Mouse (Mus musculus): ENCODE data around the gene Pappa.

Gene Pappa

GRCm38 (mm10) chr4:65272295-65272694, 148.3 kb downstream of the Pappa start:
- DNase-seq (ENCODE audit: low spot score in 2 of 2): no peak

- DNase-seq (ENCODE audit: low spot score in 2 of 2): no peak
Observed at GRCm38 (mm10) chr4:65273299-65273851, 149.4 kb downstream of the Pappa start.

GRCm38 (mm10) chr4:65278451-65279271, 154.7 kb downstream of the Pappa start:
- DNase-seq (ENCODE audit: low spot score in 2 of 2): no peak

- DNase-seq (ENCODE audit: low spot score in 2 of 2): no peak
Observed at GRCm38 (mm10) chr4:65279272-65279653, 155.3 kb downstream of the Pappa start.

- no peak for DNase-seq (ENCODE audit: low spot score in 2 of 2)
Observed at GRCm38 (mm10) chr4:65279979-65280677, 156.2 kb downstream of the Pappa start.

GRCm38 (mm10) chr4:65280888-65281287, 156.9 kb downstream of the Pappa start:
- DNase-seq (ENCODE audit: low spot score in 2 of 2): no peak

- no peak for DNase-seq (ENCODE audit: low spot score in 2 of 2)
Observed at GRCm38 (mm10) chr4:65283611-65284010, 159.6 kb downstream of the Pappa start.

GRCm38 (mm10) chr4:65285165-65285564, 161.2 kb downstream of the Pappa start:
- no peak for DNase-seq (ENCODE audit: low spot score in 2 of 2)

GRCm38 (mm10) chr4:65289247-65289646, 165.3 kb downstream of the Pappa start:
- DNase-seq (ENCODE audit: low spot score in 2 of 2): no peak

- DNase-seq (ENCODE audit: low spot score in 2 of 2): no peak
Observed at GRCm38 (mm10) chr4:65295741-65296140, 171.8 kb downstream of the Pappa start.

- no peak for DNase-seq (ENCODE audit: low spot score in 2 of 2)
Observed at GRCm38 (mm10) chr4:65296356-65296967, 172.5 kb downstream of the Pappa start.

- DNase-seq (ENCODE audit: low spot score in 2 of 2): no peak
Observed at GRCm38 (mm10) chr4:65296968-65297499, 173.1 kb downstream of the Pappa start.

- no peak for DNase-seq (ENCODE audit: low spot score in 2 of 2)
Observed at GRCm38 (mm10) chr4:65298212-65299181, 174.5 kb downstream of the Pappa start.

GRCm38 (mm10) chr4:65299365-65299764, 175.4 kb downstream of the Pappa start:
- DNase-seq (ENCODE audit: low spot score in 2 of 2): no peak

- no peak for DNase-seq (ENCODE audit: low spot score in 2 of 2)
Observed at GRCm38 (mm10) chr4:65300431-65300830, 176.5 kb downstream of the Pappa start.

GRCm38 (mm10) chr4:65302666-65303065, 178.7 kb downstream of the Pappa start:
- no peak for DNase-seq (ENCODE audit: low spot score in 2 of 2)

GRCm38 (mm10) chr4:65317877-65318525, 194.0 kb downstream of the Pappa start:
- DNase-seq (ENCODE audit: low spot score in 2 of 2): no peak

- DNase-seq (ENCODE audit: low spot score in 2 of 2): no peak
Observed at GRCm38 (mm10) chr4:65321340-65321739, 197.4 kb downstream of the Pappa start.

GRCm38 (mm10) chr4:65321959-65322358, 198.0 kb downstream of the Pappa start:
- no peak for DNase-seq (ENCODE audit: low spot score in 2 of 2)

GRCm38 (mm10) chr4:65325816-65326215, 201.8 kb downstream of the Pappa start:
- no peak for DNase-seq (ENCODE audit: low spot score in 2 of 2)

Measured in spleen, postnatal 14 days (tissue).